Mouse (Mus musculus) fibroblast of lung, adult 2 months (primary cell): ENCODE measurements around the gene Mrnip.

ENCODE experiments used
- DNase-seq: peaks from one replicate; pipeline ENCODE4 v3.0.0-alpha.2; 2011; ENCODE audit warnings: low read depth

Mrnip gene

DNA sequence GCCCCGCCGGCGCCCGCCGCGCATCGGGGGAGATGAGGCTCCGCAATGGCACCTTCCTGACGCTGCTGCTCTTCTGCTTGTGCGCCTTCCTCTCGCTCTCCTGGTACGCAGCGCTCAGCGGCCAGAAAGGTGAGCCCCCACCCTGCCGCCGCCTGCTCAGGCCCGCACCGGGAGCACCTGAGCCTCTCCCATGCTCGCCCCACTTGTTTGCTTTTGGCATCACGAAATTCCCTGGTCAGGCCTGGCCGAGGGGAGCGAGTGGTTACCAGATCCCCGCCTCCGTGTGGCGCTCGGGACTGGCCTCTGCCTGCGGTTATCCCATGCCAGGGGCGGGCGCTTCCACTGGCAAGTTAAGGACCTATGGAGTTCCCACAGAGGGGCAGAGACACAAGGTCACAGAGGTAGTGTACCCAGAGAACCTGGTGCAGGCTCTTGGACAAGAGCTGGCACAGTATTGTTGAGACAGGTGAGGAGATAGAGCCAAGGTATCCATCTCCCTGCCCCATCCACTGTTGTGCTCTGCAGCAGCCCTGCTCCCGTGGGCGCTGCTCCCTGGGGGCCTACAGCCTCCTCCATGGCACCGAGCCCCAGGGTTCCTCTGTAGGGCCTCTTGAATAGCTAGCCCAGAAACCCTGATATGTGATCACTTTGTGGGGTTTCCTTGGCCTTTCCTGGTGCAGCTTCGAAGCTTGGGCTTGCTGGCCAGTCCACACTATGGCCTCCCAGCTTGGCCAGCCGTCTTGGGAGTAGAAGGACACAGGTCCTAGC is 51.6 kb downstream of the Mrnip start:
- DNase-seq: no peak

DNA sequence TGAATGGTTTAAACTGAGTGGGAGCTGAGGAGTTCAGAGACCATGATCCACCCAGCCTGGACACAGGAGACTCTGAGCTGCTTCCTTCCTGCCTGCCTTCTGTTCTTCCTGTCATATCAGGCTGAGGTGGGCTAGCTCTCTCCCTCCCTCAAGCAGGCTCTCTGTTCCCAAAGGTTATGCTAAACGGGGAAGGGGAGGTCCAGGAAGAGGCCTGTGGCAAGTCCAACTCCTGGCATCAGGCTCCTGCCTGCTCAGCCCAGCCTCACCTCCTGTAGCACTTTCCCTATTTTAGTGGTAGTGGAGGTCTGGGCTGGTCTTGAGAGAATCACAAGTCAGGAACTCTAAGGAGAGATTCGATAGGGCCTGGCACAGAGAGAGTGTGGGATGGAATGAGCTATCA is 52.2 kb downstream of the Mrnip start:
- no peak for DNase-seq

- no peak for DNase-seq
Measured at GRCm38 (mm10) chr11:50227226-50227625, 53.0 kb downstream of the Mrnip start.

DNA sequence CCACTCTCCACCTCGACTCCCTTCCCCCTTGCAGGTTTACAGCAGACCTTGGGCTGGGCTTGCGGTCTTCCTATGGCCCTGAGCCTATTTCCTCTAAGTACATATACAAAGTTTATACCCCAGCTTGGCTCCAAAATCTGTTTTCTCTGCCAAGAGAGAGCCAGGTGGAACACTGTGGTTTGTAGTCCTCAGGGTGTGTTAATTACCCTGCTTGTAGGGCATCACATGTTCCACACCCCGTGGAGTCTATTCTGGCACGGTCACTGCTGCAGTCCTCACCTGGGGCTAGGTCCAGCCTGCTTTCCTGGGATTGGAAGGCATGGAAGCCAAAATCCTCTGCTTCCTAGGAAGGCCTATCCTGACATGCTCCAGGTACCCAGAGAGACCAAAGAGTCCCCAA is 53.5 kb downstream of the Mrnip start:
- no peak for DNase-seq

- no peak for DNase-seq
Measured at GRCm38 (mm10) chr11:50228772-50229171, 54.5 kb downstream of the Mrnip start.

DNA sequence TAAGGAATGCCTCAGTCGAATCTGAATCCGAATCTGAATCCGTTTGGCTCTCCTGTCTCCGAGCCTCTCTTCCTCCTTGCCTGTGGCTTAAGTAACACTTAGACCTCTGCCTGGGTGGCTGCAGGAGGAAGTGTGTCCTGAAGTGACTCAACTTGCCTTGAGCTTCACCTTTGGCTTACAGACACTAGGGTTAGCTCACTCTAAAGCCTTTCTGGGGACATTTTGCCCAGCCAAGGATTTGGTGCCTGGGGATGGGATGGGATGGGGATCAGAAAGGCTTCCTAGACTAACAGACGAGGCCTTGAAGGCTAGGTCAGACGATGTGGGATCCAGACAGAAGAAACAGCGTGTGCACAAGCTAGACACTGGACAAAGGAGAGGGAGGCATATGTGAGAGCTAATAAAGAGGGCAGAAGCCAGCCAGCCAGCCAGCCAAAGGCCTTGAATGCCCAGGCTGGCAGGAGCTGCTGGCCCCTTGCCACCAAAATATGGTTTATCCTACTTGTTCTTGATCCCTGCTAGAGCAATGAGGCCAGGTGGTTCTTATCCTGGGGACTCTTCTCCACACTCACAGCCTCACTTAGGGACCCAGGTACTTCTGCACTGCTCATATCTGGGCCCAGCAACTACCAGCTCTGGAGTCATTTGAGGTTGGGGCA is 55.1 kb downstream of the Mrnip start:
- DNase-seq: no peak

- no peak for DNase-seq
Measured at GRCm38 (mm10) chr11:50230481-50231304, 56.4 kb downstream of the Mrnip start.

GRCm38 (mm10) chr11:50231411-50231810 is 57.2 kb downstream of the Mrnip start:
- peak; percentile 54 for DNase-seq

- DNase-seq: no peak
Measured at GRCm38 (mm10) chr11:50233022-50233421, 58.8 kb downstream of the Mrnip start.

DNA sequence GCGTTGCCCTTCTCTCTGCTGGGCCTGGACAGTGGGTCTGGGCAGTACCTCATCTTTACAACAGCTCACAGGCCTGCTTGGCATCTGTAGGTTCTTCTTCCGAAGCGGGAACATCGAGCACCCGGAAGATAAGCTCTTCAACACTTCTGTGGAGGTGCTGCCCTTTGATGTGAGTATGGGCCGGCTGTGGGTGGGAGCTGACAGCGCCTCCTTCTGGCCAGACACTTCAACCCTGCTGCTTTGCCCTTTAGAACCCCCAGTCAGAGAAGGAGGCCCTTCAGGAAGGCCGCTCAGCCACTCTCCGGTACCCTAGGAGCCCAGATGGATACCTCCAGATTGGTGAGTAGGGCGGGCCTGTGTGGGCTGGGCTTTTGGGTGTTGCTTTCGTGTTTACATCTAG is 59.7 kb downstream of the Mrnip start:
- DNase-seq: no peak

DNA sequence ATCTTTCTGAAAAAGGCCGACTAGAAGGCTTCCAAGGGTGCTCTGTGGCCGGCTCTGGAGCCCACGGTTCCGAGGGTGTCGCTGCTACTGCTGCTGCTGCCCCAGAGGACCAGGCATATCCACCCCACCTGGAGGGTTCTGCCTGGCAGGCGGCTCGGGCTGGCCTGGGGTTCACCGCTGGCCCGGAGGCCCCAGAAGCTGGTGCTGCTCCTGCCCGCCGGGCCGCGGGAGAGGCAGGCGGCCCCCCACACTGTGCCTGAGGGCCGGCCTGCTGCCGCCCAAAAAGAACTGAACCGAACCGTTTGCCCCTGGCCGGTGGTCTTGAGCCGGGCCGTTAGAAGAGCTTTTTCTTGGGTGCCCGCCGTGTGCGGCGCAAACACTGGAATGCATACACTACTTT is 60.4 kb downstream of the Mrnip start:
- no peak for DNase-seq

- DNase-seq: no peak
Measured at GRCm38 (mm10) chr11:50236540-50236936, 62.3 kb downstream of the Mrnip start.

GRCm38 (mm10) chr11:50236937-50237835 is 62.9 kb downstream of the Mrnip start:
- DNase-seq: no peak

GRCm38 (mm10) chr11:50238324-50238723 is 64.1 kb downstream of the Mrnip start, which contains the start of gene Ltc4s:
TSS of gene Ltc4s (minus strand) at chr11:50238616.
- DNase-seq: no peak

- DNase-seq: no peak
Measured at GRCm38 (mm10) chr11:50238821-50239791, 64.9 kb downstream of the Mrnip start.

GRCm38 (mm10) chr11:50240235-50240911 is 66.1 kb downstream of the Mrnip start:
- DNase-seq: no peak

DNA sequence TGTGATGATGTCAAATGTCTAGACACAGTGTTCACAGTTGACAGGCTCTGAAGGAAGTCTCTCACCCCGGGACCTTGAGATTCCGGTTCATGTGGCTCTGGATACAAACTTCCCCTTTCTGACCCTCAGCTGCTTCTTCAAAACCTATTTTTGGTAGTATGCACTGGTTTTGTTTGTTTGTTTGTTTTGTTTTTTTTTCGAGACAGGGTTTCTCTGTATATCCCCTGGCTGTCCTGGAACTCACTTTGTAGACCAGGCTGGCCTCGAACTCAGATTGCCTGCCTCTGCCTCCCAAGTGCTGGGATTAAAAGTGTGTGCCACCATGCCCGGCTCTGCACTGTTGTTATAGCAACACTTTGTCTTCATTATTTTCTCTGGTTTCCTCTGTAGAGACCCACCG is 69.7 kb downstream of the Mrnip start:
- no peak for DNase-seq

DNA sequence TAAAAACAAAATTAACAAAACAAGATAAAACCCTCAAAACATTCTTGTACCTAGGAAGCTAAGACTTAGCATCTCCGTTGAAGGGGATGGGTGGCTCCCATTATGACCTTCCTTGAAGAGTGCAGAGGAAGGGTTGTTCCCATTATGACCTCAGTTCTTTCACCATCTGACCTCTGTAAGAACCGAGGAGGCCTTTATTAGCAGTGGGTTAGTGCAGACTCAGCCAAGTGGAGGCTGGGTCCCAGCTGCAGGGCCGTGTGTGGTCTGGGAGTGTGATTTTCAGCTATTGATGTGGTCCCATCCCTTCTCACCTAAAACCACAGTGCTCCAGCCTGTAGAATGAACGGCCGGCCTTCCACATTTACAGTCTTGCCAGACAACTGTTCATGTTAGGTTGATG is 71.0 kb downstream of the Mrnip start:
- no peak for DNase-seq

- DNase-seq: no peak
Measured at GRCm38 (mm10) chr11:50248473-50249171, 74.4 kb downstream of the Mrnip start.
